Mouse (Mus musculus): ENCODE measurements around the gene Esrrg. TPM values are rescaled to one million over a fixed set of nuclear protein-coding genes. Genes with fewer than 3 reads are reported as not detected.

Gene Esrrg
- polyA plus RNA-seq, 1 experiment from 2014 or later, result 2.2 TPM

DNA sequence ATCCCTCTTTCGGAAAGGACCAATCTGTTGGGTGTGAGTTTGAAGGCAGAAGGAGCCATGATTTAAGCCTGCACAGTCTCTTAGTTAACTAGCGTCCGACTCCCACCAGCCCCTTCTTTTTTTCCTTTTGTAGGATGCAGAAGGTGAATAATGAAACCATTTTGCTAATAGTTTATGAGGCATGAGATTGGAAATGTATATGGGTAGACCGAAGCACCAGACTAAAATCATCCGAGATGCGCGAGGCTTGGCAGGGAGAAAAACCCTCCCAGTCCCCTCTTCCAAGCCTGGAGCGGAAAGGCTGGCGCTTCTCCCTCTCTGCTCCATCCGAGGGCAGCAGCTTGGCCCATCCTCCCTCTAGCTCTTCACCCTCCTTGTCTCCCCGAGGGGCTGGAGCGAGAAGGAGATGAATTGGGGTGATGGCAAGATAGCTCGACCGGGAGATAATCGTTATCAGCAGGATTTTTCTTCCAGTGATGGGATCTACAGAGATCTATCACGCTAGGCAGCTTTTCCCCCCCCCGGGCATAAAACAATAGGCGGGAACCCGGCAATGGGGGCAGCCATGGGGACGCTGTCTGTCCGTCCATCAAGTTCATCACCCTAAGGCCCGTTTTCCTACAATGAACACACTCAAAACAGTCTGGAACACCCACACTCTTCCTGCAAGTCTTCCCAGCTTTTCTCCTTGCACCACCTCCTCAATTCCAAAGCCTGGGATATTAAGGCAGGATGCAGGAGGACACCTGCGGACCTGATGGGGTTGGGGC lies 2.1 kb upstream of the Esrrg start:
- Histone ChIP-seq H3K9ac (replicated peaks; ENCODE audit: low read length) (no peak overlapping the region), H3K36me3 (replicated peaks; ENCODE audit: control insufficient read depth, insufficient read depth, low read depth, low read length) (no peaks in the 10 kb centered on the region), H3K4me1 (ENCODE audit: control insufficient read depth, insufficient read depth, low read length) (no peaks in the 10 kb centered on the region; the same call in none of the 2 replicates), H3K4me3 (ENCODE audit: low read depth, low read length) (no peak overlapping the region), H3K4me2 (ENCODE audit: low read depth, low read length) (no peak overlapping the region), H3K27me3 (ENCODE audit: control insufficient read depth, insufficient read depth, low read length) (peaks cover 52% of the 10 kb centered on the region), H3K9me3 (replicated peaks; ENCODE audit: control insufficient read depth, low read length) (no peaks in the 10 kb centered on the region), H3K27ac (replicated peaks; ENCODE audit: low read depth, low read length) (no peak overlapping the region)
- WGBS, result under 1% methylated on average over 23 of the region's 23 CpGs
- DNase-seq (ENCODE audit: low spot score) (no peak), ATAC-seq (replicated peaks; ENCODE audit: insufficient number of reproducible peaks, low FRiP score, low TSS enrichment, low read depth) (no peak)

DNA sequence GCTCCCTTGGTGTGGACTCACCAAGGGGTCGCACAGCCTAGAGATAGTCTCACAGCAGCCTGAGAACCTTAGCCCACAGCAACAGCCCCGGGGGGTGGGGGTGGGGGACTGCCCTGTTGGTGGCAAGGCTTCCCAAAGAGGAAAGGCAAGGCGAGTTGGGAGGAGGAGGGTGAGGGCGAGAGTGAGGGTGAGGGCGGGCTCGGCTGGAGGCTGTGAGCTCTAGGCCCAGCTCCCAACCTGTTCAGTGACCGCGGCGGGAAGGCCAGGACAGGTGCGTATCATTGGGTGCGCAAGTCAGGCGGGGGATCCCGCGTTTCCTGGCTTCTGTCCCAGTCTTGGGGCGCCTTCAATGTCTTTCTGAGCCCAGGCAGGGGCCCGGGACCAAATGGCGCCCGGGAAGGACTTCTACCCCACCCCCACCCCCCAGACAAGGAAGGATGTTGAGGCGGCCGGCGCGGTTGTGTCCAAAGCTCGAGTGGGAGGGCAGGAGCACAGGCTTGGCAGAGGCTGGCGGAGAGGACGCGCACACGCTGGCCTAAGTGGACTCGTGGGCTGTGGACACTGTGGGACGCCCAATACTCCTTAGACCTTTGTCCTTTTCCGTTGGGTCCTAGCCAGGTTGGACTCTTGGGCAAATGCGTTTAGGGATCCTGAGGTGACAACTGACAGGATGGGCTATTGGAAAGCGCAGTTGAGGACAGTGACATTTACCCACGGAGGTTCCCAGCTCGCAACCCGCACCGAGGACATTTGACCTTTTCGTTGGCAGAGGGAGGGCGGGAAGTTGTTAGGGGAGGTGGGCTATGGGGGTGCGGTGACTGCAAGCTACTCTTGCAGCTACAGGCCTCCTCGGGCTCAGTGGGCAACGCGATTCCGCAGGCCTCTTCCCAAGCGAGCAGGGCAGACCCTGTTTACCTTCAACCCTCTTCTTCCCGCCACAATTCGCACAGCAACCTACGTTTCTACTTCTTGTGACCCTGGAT lies 1.2 kb upstream of the Esrrg start:
- Histone ChIP-seq H3K27ac (replicated peaks; ENCODE audit: low read depth, low read length) (no peak overlapping the region), H3K9ac (replicated peaks; ENCODE audit: low read length) (no peak overlapping the region), H3K4me1 (ENCODE audit: control insufficient read depth, insufficient read depth, low read length) (peaks cover 2% of the 10 kb centered on the region), H3K4me3 (ENCODE audit: low read depth, low read length) (no peak overlapping the region; the same call in 1 of the 2 replicates), H3K9me3 (replicated peaks; ENCODE audit: control insufficient read depth, low read length) (no peaks in the 10 kb centered on the region), H3K36me3 (replicated peaks; ENCODE audit: control insufficient read depth, insufficient read depth, low read depth, low read length) (no peaks in the 10 kb centered on the region), H3K4me2 (ENCODE audit: low read depth, low read length) (peak overlapping the region; percentile 8; the same call in 1 of the 2 replicates), H3K27me3 (ENCODE audit: control insufficient read depth, insufficient read depth, low read length) (peaks cover 52% of the 10 kb centered on the region)
- 1% methylated on average over 43 of the region's 47 CpGs for WGBS
- 0 out of 2 replicates have a peak, but pooled peaks have one; percentile 31 for ATAC-seq (replicated peaks; ENCODE audit: insufficient number of reproducible peaks, low FRiP score, low TSS enrichment, low read depth)
- DNase-seq (ENCODE audit: low spot score), result peak; percentile 32

- WGBS, result under 1% methylated on average over 72 of the region's 72 CpGs
- H3K4me2 ChIP-seq (ENCODE audit: low read depth, low read length), result peak overlapping the region; percentile 89
- H3K27ac ChIP-seq (replicated peaks; ENCODE audit: low read depth, low read length), result no peak overlapping the region
- peak overlapping the region; percentile 40 for H3K4me3 ChIP-seq (ENCODE audit: low read depth, low read length)
- ATAC-seq (replicated peaks; ENCODE audit: insufficient number of reproducible peaks, low FRiP score, low TSS enrichment, low read depth), result no peak
- no peaks in the 10 kb centered on the region for H3K36me3 ChIP-seq (replicated peaks; ENCODE audit: control insufficient read depth, insufficient read depth, low read depth, low read length)
- peak overlapping the region; percentile 43 for H3K9ac ChIP-seq (replicated peaks; ENCODE audit: low read length)
- peaks cover 2% of the 10 kb centered on the region for H3K4me1 ChIP-seq (ENCODE audit: control insufficient read depth, insufficient read depth, low read length)
- peaks cover 50% of the 10 kb centered on the region for H3K27me3 ChIP-seq (ENCODE audit: control insufficient read depth, insufficient read depth, low read length)
- no peaks in the 10 kb centered on the region for H3K9me3 ChIP-seq (replicated peaks; ENCODE audit: control insufficient read depth, low read length)
- peak; percentile 47 for DNase-seq (ENCODE audit: low spot score)
These were observed 646 bp downstream of the Esrrg start for GRCm38 (mm10) chr1:187609021-187609852.

- no peak for DNase-seq (ENCODE audit: low spot score)
- Histone ChIP-seq H3K27me3 (ENCODE audit: control insufficient read depth, insufficient read depth, low read length) (peaks cover 44% of the 10 kb centered on the region), H3K27ac (replicated peaks; ENCODE audit: low read depth, low read length) (no peak overlapping the region), H3K9ac (replicated peaks; ENCODE audit: low read length) (no peak overlapping the region; the same call in 1 of the 2 replicates), H3K36me3 (replicated peaks; ENCODE audit: control insufficient read depth, insufficient read depth, low read depth, low read length) (no peaks in the 10 kb centered on the region), H3K4me2 (ENCODE audit: low read depth, low read length) (peak overlapping the region; percentile 89), H3K9me3 (replicated peaks; ENCODE audit: control insufficient read depth, low read length) (no peaks in the 10 kb centered on the region), H3K4me1 (ENCODE audit: control insufficient read depth, insufficient read depth, low read length) (peaks cover 2% of the 10 kb centered on the region), H3K4me3 (ENCODE audit: low read depth, low read length) (peak overlapping the region; percentile 40; the same call in 1 of the 2 replicates)
- under 1% methylated on average over 16 of the region's 16 CpGs for WGBS
- ATAC-seq (replicated peaks; ENCODE audit: insufficient number of reproducible peaks, low FRiP score, low TSS enrichment, low read depth), result no peak
These were observed 1.3 kb downstream of the Esrrg start for GRCm38 (mm10) chr1:187609853-187610230.

- ATAC-seq (replicated peaks; ENCODE audit: insufficient number of reproducible peaks, low FRiP score, low TSS enrichment, low read depth) (no peak), DNase-seq (ENCODE audit: low spot score) (no peak)
- WGBS, result 22% methylated on average over 9 of the region's 9 CpGs
- H3K36me3 ChIP-seq (replicated peaks; ENCODE audit: control insufficient read depth, insufficient read depth, low read depth, low read length), result no peaks in the 10 kb centered on the region
- no peak overlapping the region for H3K4me2 ChIP-seq (ENCODE audit: low read depth, low read length)
- H3K4me3 ChIP-seq (ENCODE audit: low read depth, low read length), result no peak overlapping the region
- no peak overlapping the region for H3K9ac ChIP-seq (replicated peaks; ENCODE audit: low read length)
- peaks cover 41% of the 10 kb centered on the region for H3K27me3 ChIP-seq (ENCODE audit: control insufficient read depth, insufficient read depth, low read length)
- H3K27ac ChIP-seq (replicated peaks; ENCODE audit: low read depth, low read length), result no peak overlapping the region
- no peaks in the 10 kb centered on the region for H3K9me3 ChIP-seq (replicated peaks; ENCODE audit: control insufficient read depth, low read length)
- H3K4me1 ChIP-seq (ENCODE audit: control insufficient read depth, insufficient read depth, low read length), result peaks cover 2% of the 10 kb centered on the region
These were observed 1.9 kb downstream of the Esrrg start for GRCm38 (mm10) chr1:187610336-187610948.

DNA sequence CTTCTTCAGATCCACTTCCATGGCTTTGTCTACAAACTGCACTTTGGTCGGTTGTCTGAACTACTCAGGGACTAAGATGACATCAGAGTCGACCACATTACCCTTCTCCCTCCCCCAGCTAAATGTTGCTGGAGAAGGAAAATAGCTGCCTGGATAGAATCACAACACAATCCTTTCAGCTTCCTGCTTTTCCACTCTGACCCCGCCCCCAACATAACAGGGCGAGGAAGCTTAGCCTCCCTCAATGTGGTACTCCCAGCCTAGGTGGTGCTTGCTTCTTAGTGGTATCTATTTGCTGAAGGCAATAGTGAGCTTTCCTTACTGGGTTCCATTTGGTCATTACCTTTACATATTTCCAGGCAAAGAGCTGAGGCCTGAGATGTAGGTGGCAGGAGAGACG lies 3.3 kb downstream of the Esrrg start:
- H3K27ac ChIP-seq (replicated peaks; ENCODE audit: low read depth, low read length), result no peak overlapping the region
- no peak overlapping the region for H3K9ac ChIP-seq (replicated peaks; ENCODE audit: low read length)
- ATAC-seq (replicated peaks; ENCODE audit: insufficient number of reproducible peaks, low FRiP score, low TSS enrichment, low read depth), result no peak
- DNase-seq (ENCODE audit: low spot score), result peak; percentile 32
- no peaks in the 10 kb centered on the region for H3K36me3 ChIP-seq (replicated peaks; ENCODE audit: control insufficient read depth, insufficient read depth, low read depth, low read length)
- H3K4me1 ChIP-seq (ENCODE audit: control insufficient read depth, insufficient read depth, low read length), result peaks cover 2% of the 10 kb centered on the region
- no peak overlapping the region for H3K4me2 ChIP-seq (ENCODE audit: low read depth, low read length)
- H3K9me3 ChIP-seq (replicated peaks; ENCODE audit: control insufficient read depth, low read length), result no peaks in the 10 kb centered on the region
- WGBS, result 38% methylated on average over 5 of the region's 5 CpGs
- peaks cover 27% of the 10 kb centered on the region for H3K27me3 ChIP-seq (ENCODE audit: control insufficient read depth, insufficient read depth, low read length)
- no peak overlapping the region for H3K4me3 ChIP-seq (ENCODE audit: low read depth, low read length)

DNA sequence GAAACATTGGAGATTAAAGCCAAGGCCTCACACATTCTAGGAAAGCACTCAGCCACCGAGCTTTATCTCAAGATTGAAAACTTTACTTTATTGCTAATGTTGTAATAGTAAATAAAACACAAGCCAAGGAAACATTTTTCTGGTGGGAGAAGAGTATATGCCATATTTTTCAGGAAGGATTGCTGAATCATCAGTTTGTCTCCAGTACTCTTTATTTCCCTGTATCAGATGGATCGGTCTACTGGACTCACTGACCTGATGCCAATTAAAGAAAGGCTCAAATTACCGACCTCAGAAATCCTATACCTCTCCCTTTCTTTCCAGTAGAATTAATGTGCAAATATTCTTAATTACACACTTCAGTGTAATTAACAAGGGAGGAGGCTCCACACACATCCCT lies 4.7 kb downstream of the Esrrg start:
- Histone ChIP-seq H3K9me3 (replicated peaks; ENCODE audit: control insufficient read depth, low read length) (no peaks in the 10 kb centered on the region), H3K9ac (replicated peaks; ENCODE audit: low read length) (no peak overlapping the region), H3K36me3 (replicated peaks; ENCODE audit: control insufficient read depth, insufficient read depth, low read depth, low read length) (no peaks in the 10 kb centered on the region), H3K27me3 (ENCODE audit: control insufficient read depth, insufficient read depth, low read length) (peaks cover 15% of the 10 kb centered on the region), H3K4me1 (ENCODE audit: control insufficient read depth, insufficient read depth, low read length) (0 out of 2 replicates have a peak, but pooled peaks cover 2% of the 10 kb centered on the region), H3K27ac (replicated peaks; ENCODE audit: low read depth, low read length) (no peak overlapping the region), H3K4me2 (ENCODE audit: low read depth, low read length) (no peak overlapping the region), H3K4me3 (ENCODE audit: low read depth, low read length) (no peak overlapping the region)
- no peak for DNase-seq (ENCODE audit: low spot score)
- WGBS, result 49% methylated on average over 3 of the region's 3 CpGs
- ATAC-seq (replicated peaks; ENCODE audit: insufficient number of reproducible peaks, low FRiP score, low TSS enrichment, low read depth), result no peak
